Mouse (Mus musculus): ENCODE data around the gene Arid1b. TPM values are rescaled to one million over a fixed set of nuclear protein-coding genes. Genes with fewer than 3 reads are reported as not detected.

The Arid1b gene
- polyA plus RNA-seq, 1 experiment from 2014 or later, result 7.2 TPM

DNA sequence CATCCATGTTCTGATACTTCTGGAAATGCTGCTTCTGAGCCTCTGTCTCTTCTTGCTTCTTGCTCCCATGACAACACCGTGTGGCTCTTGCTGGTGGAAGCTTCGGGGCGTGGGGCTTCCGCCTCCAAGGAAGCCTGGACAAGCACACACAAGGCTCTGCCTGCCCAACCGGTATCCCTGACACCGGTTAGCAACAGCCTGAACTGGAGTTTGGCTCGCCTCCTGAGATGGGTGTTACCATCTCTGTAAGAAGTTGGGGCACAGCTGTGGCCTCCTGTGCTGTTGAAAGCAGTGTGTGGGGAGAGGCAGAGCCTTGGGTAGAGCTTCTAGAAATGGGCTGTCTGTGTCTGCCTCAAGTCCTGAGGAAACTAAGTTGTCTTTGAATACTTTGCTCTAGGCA lies 340.4 kb downstream of the Arid1b start:
- TF ChIP-seq CTCF (IDR thresholded peaks at IDR 0.05), result no peak
- TF ChIP-seq EP300 (IDR thresholded peaks at IDR 0.05), result no peak
- H3K36me3 ChIP-seq (ENCODE audit: insufficient read depth, low read length), result peaks cover 53% of the 10 kb centered on the region
- no peaks in the 10 kb centered on the region for H3K4me1 ChIP-seq (ENCODE audit: insufficient read depth, low read depth, low read length)
- 78% methylated on average over 7 of the region's 7 CpGs for WGBS
- no peak overlapping the region for H3K4me3 ChIP-seq (ENCODE audit: low read depth, low read length)
- no peak overlapping the region for H3K27ac ChIP-seq (ENCODE audit: low read length)
- ATAC-seq (peak; percentile 30; the same call in 1 of the 2 replicates), DNase-seq (ENCODE audit: low spot score) (no peak)
- no peaks in the 10 kb centered on the region for H3K9me3 ChIP-seq (ENCODE audit: low read length)
- H3K9ac ChIP-seq (replicated peaks; ENCODE audit: low read depth), result no peak overlapping the region
- no peak overlapping the region for H3K4me2 ChIP-seq (replicated peaks; ENCODE audit: low read depth, low read length)
- H3K27me3 ChIP-seq (replicated peaks; ENCODE audit: insufficient read depth, low read length), result no peaks in the 10 kb centered on the region

GRCm38 (mm10) chr17:5344426-5344825 lies 350.3 kb downstream of the Arid1b start:
- DNase-seq (ENCODE audit: low spot score) (no peak), ATAC-seq (no peak)
- TF ChIP-seq EP300 (IDR thresholded peaks at IDR 0.05) (no peak), CTCF (IDR thresholded peaks at IDR 0.05) (no peak)

GRCm38 (mm10) chr17:5345810-5346209 lies 351.7 kb downstream of the Arid1b start:
- no peak for ATAC-seq
- no peaks in the 10 kb centered on the region for H3K27me3 ChIP-seq (replicated peaks; ENCODE audit: insufficient read depth, low read length)
- H3K4me2 ChIP-seq (replicated peaks; ENCODE audit: low read depth, low read length), result no peak overlapping the region
- H3K9ac ChIP-seq (replicated peaks; ENCODE audit: low read depth), result no peak overlapping the region
- 88% methylated on average over 5 of the region's 5 CpGs for WGBS
- no peak overlapping the region for H3K4me3 ChIP-seq (ENCODE audit: low read depth, low read length)
- no peak for DNase-seq (ENCODE audit: low spot score)
- H3K27ac ChIP-seq (ENCODE audit: low read length), result no peak overlapping the region
- TF ChIP-seq CTCF (IDR thresholded peaks at IDR 0.05), result no peak
- TF ChIP-seq EP300 (IDR thresholded peaks at IDR 0.05), result no peak
- H3K4me1 ChIP-seq (ENCODE audit: insufficient read depth, low read depth, low read length), result no peaks in the 10 kb centered on the region
- peaks cover 19% of the 10 kb centered on the region; the same call in 1 of the 2 replicates for H3K36me3 ChIP-seq (ENCODE audit: insufficient read depth, low read length)
- no peaks in the 10 kb centered on the region for H3K9me3 ChIP-seq (ENCODE audit: low read length)

More at GRCm38 (mm10) chr17:5344426-5344825, 350.3 kb downstream of the Arid1b start:
- 95% methylated on average over 1 of the region's 1 CpGs for WGBS
- H3K9me3 ChIP-seq (ENCODE audit: low read length), result no peaks in the 10 kb centered on the region
- peaks cover 26% of the 10 kb centered on the region for H3K36me3 ChIP-seq (ENCODE audit: insufficient read depth, low read length)
- no peak overlapping the region for H3K4me3 ChIP-seq (ENCODE audit: low read depth, low read length)
- no peak overlapping the region for H3K9ac ChIP-seq (replicated peaks; ENCODE audit: low read depth)
- no peaks in the 10 kb centered on the region for H3K27me3 ChIP-seq (replicated peaks; ENCODE audit: insufficient read depth, low read length)
- H3K4me1 ChIP-seq (ENCODE audit: insufficient read depth, low read depth, low read length), result no peaks in the 10 kb centered on the region
- H3K4me2 ChIP-seq (replicated peaks; ENCODE audit: low read depth, low read length), result no peak overlapping the region
- H3K27ac ChIP-seq (ENCODE audit: low read length), result no peak overlapping the region

- no peaks in the 10 kb centered on the region for H3K27me3 ChIP-seq (replicated peaks; ENCODE audit: insufficient read depth, low read length)
- WGBS, result 39% methylated on average over 5 of the region's 5 CpGs
- no peak overlapping the region for H3K4me2 ChIP-seq (replicated peaks; ENCODE audit: low read depth, low read length)
- H3K27ac ChIP-seq (ENCODE audit: low read length), result no peak overlapping the region
- H3K36me3 ChIP-seq (ENCODE audit: insufficient read depth, low read length), result no peaks in the 10 kb centered on the region
- H3K4me1 ChIP-seq (ENCODE audit: insufficient read depth, low read depth, low read length), result no peaks in the 10 kb centered on the region
- H3K9me3 ChIP-seq (ENCODE audit: low read length), result no peaks in the 10 kb centered on the region
- DNase-seq (ENCODE audit: low spot score) (peak; percentile 61), ATAC-seq (peak; percentile 21; the same call in 1 of the 2 replicates)
- no peak overlapping the region for H3K4me3 ChIP-seq (ENCODE audit: low read depth, low read length)
- TF ChIP-seq CTCF (IDR thresholded peaks at IDR 0.05), result no peak; the same call in 1 of the 2 replicates
- no peak overlapping the region for H3K9ac ChIP-seq (replicated peaks; ENCODE audit: low read depth)
Measured at GRCm38 (mm10) chr17:5352901-5353300, 358.8 kb downstream of the Arid1b start.

- no peak for ATAC-seq
- no peaks in the 10 kb centered on the region for H3K4me1 ChIP-seq (ENCODE audit: insufficient read depth, low read depth, low read length)
- 83% methylated on average over 2 of the region's 2 CpGs for WGBS
Measured at GRCm38 (mm10) chr17:5360759-5361158, 366.6 kb downstream of the Arid1b start.

DNA sequence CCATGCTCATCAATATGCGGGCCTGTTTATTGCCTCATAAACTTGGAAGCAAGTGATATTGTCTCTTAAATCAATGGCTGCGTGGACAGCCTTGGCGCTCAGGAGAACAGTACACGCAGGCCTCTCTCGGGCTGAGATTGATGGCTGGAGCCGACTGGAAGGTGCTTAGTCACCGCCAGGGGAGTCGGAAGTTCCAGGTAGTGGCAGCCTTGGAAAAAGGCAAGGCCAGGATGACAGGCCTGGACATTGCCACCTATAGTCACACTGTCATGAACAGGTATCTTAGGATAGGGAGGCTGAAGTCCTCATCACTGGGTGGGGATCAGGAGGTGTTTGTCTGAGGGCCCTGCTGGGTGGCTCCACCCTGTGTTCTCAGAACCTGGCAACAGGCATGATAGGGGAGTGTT lies 371.9 kb downstream of the Arid1b start:
- WGBS, result 63% methylated on average over 8 of the region's 8 CpGs
- no peaks in the 10 kb centered on the region for H3K27me3 ChIP-seq (replicated peaks; ENCODE audit: insufficient read depth, low read length)
- no peaks in the 10 kb centered on the region for H3K9me3 ChIP-seq (ENCODE audit: low read length)
- no peaks in the 10 kb centered on the region for H3K36me3 ChIP-seq (ENCODE audit: insufficient read depth, low read length)
- no peak overlapping the region for H3K4me3 ChIP-seq (ENCODE audit: low read depth, low read length)
- no peak for ATAC-seq
- TF ChIP-seq CTCF (IDR thresholded peaks at IDR 0.05) (no peak), EP300 (IDR thresholded peaks at IDR 0.05) (no peak)
- no peak overlapping the region for H3K4me2 ChIP-seq (replicated peaks; ENCODE audit: low read depth, low read length)
- no peak for DNase-seq (ENCODE audit: low spot score)
- H3K9ac ChIP-seq (replicated peaks; ENCODE audit: low read depth), result no peak overlapping the region
- H3K27ac ChIP-seq (ENCODE audit: low read length), result no peak overlapping the region
- no peaks in the 10 kb centered on the region for H3K4me1 ChIP-seq (ENCODE audit: insufficient read depth, low read depth, low read length)

More at GRCm38 (mm10) chr17:5360759-5361158, 366.6 kb downstream of the Arid1b start:
- H3K9me3 ChIP-seq (ENCODE audit: low read length), result no peaks in the 10 kb centered on the region
- H3K4me3 ChIP-seq (ENCODE audit: low read depth, low read length), result no peak overlapping the region
- H3K9ac ChIP-seq (replicated peaks; ENCODE audit: low read depth), result no peak overlapping the region
- no peaks in the 10 kb centered on the region for H3K36me3 ChIP-seq (ENCODE audit: insufficient read depth, low read length)
- no peaks in the 10 kb centered on the region for H3K27me3 ChIP-seq (replicated peaks; ENCODE audit: insufficient read depth, low read length)
- DNase-seq (ENCODE audit: low spot score), result no peak
- no peak overlapping the region for H3K4me2 ChIP-seq (replicated peaks; ENCODE audit: low read depth, low read length)
- TF ChIP-seq EP300 (IDR thresholded peaks at IDR 0.05) (no peak), CTCF (IDR thresholded peaks at IDR 0.05) (no peak)
- no peak overlapping the region for H3K27ac ChIP-seq (ENCODE audit: low read length)

DNA sequence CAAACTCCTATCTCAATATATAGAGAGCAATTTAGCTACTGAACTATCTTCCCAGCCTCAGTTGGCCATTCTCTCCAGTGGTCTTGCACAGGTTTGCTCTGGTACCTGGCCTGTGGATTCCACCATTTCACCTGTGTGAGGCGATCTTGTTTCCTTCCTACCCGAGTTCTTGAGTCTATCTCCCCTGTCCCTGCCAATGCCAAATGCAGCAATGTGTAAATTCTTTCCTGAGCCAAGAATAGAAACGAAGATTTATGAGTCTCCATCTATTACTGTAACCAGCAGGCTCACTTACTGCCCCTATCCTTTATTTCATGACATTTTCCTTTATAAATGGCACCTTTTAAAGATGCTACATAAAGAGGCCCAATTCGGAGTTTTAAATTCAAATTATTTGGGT lies 376.9 kb downstream of the Arid1b start:
- Histone ChIP-seq H3K4me3 (ENCODE audit: low read depth, low read length) (no peak overlapping the region), H3K27ac (ENCODE audit: low read length) (no peak overlapping the region), H3K36me3 (ENCODE audit: insufficient read depth, low read length) (no peaks in the 10 kb centered on the region), H3K9ac (replicated peaks; ENCODE audit: low read depth) (no peak overlapping the region), H3K4me1 (ENCODE audit: insufficient read depth, low read depth, low read length) (no peaks in the 10 kb centered on the region), H3K4me2 (replicated peaks; ENCODE audit: low read depth, low read length) (no peak overlapping the region), H3K9me3 (ENCODE audit: low read length) (no peaks in the 10 kb centered on the region), H3K27me3 (replicated peaks; ENCODE audit: insufficient read depth, low read length) (no peaks in the 10 kb centered on the region)
- no peak for TF ChIP-seq CTCF (IDR thresholded peaks at IDR 0.05)
- no peak for TF ChIP-seq EP300 (IDR thresholded peaks at IDR 0.05)
- WGBS, result 67% methylated on average over 4 of the region's 4 CpGs
- ATAC-seq (no peak), DNase-seq (ENCODE audit: low spot score) (no peak)

Data from lung, postnatal 0 days (tissue).